Mouse (Mus musculus): ENCODE measurements at regions not wholly inside any gene's neighbourhood (a gene's known extent, or its start where the extent isn't known, plus 50 kb on each side); places are given as distances from the start of the nearest gene placed in this dataset.

DNA sequence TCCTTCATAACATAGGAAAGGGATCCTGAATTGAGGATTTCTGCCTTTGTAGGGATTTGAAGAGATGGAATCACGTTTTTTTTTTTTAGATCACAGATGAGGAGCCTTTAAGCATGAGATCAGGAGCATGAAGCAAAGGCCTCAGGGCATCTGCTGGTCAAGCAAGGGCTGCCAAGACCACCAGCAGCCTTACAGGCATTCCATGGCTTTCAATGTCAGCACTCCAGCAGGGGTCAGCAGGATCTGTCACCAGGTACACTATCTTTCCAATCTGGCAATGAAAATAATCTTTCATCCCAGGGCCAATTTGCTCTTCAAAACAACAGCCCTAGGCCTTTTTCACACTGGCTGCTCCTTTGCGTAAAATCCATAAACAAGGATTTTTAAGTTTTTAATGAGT, 85.3 kb upstream of the Kcnab1 start:
- no peak for TF ChIP-seq CTCF (conservative IDR thresholded peaks at IDR 0.05)
- no peak for DNase-seq (ENCODE audit: low spot score in 2 of 2)
- H3K4me3 ChIP-seq, result no peak overlapping the region
- H3K27ac ChIP-seq, result no peak overlapping the region

DNA sequence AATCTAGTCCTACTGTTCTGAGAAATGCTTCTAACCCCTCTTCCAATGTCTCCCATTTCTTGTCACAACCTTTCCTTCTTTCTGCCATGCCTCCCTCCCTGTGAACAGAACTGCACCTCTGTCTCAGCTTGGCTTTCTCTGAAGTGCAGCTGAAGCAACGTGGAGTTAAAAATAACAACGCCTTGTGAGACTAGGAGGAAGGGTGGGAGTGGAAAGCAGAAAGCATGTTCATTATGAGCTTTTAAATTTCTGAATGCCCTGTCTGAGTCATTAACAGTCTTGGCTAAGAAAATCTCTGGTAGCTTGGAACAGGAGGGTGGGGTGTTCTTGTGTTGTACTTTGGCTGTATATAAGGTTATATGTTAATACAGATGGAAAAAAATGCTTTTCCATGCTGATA, 71.6 kb upstream of the Kcnab1 start:
- H3K27ac ChIP-seq, result no peak overlapping the region
- no peak for DNase-seq (ENCODE audit: low spot score in 2 of 2)
- no peak overlapping the region for H3K4me3 ChIP-seq
- no peak for TF ChIP-seq CTCF (conservative IDR thresholded peaks at IDR 0.05)

DNA sequence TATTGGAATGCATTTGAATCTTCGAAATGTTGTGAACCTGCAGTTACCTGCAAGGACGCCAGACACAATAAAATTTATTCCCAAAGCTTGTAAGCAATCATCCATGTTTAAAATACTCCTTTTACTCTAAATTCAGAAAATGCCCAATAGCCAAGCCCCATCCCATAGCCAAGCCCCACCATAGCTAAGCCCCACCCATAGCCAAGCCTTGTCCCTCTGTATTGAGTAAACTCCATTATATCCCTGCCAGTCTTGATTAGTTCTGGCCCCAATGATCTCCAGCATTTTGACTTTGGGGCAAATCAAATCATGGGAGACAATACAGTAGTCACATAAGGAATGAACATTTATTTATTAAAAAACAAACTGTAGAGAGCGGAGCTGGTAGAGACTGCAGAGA, 61.3 kb upstream of the Kcnab1 start:
- no peak for DNase-seq (ENCODE audit: low spot score in 2 of 2)
- Histone ChIP-seq H3K4me3 (no peak overlapping the region), H3K27ac (no peak overlapping the region)
- TF ChIP-seq CTCF (conservative IDR thresholded peaks at IDR 0.05), result no peak

DNA sequence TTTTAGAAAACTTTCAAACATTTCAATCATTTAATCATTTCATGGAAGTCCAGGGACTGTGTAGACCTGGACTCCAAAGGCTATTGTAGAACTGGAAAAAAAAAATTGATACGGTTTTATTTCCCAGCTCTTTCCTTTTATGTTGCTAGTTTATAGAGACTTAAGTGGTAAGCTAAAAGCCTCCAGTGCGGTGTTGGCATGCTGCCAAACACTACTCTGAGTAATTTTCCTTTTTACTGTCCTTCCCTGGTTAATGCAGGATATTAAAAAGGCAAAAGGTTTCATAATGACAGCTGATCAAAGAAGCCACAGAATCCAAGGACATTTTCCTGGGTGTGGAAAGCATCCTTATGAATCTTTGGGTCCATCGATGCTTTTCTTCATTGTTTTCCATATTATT, 53.8 kb upstream of the Kcnab1 start:
- no peak for DNase-seq (ENCODE audit: low spot score in 2 of 2)
- TF ChIP-seq CTCF (conservative IDR thresholded peaks at IDR 0.05), result no peak

More for the DNA sequence above, 53.8 kb upstream of the Kcnab1 start:
- no peak overlapping the region for H3K27ac ChIP-seq
- H3K4me3 ChIP-seq, result no peak overlapping the region

Measured in layer of hippocampus, adult 2 months (tissue).